Mouse (Mus musculus) myocyte (in vitro differentiated cells): ENCODE measurements around the gene Lgals4.

Source experiments
- E2F4 ChIP-seq: IDR thresholded peaks from one replicate; pipeline ENCODE4 v1.6.1; 2011; ENCODE audit warnings: mild to moderate bottlenecking, control low read depth, moderate library complexity; ENCODE audit not compliant: insufficient read depth
- MAX ChIP-seq: IDR thresholded peaks from one replicate; pipeline ENCODE4 v1.6.1; 2011; ENCODE audit warnings: low read depth, mild to moderate bottlenecking, control low read depth
- MYOD1 ChIP-seq, 3 experiments: IDR thresholded peaks; one replicate each; pipeline ENCODE4 v1.6.1; 2011; ENCODE audit warnings: control low read depth in 2 of 3, low read depth in 2 of 3, mild to moderate bottlenecking in 2 of 3, moderate library complexity in 1 of 3; ENCODE audit not compliant: insufficient read length in 2 of 3, control insufficient read depth in 1 of 3
- MYOG ChIP-seq, 3 experiments: IDR thresholded peaks; one replicate each; pipeline ENCODE4 v1.6.1; 2011; ENCODE audit warnings: control low read depth in 2 of 3, low read depth in 2 of 3, mild to moderate bottlenecking in 2 of 3; ENCODE audit not compliant: insufficient read length in 2 of 3, control insufficient read depth in 1 of 3, insufficient read depth in 1 of 3
- POLR2A ChIP-seq: IDR thresholded peaks from one replicate; pipeline ENCODE4 v1.6.1; 2011; ENCODE audit warnings: low read depth, mild to moderate bottlenecking, control low read depth, moderate library complexity; ENCODE audit not compliant: insufficient read length
- SRF ChIP-seq: IDR thresholded peaks from one replicate; pipeline ENCODE4 v1.6.1; 2011; ENCODE audit warnings: low read depth; ENCODE audit not compliant: control insufficient read depth, insufficient read length
- TCF12 ChIP-seq: IDR thresholded peaks from one replicate; pipeline ENCODE4 v1.6.1; 2011; ENCODE audit warnings: mild to moderate bottlenecking, control low read depth; ENCODE audit not compliant: poor library complexity, insufficient read depth, severe bottlenecking
- TCF3 ChIP-seq: IDR thresholded peaks from one replicate; pipeline ENCODE4 v1.6.1; 2011; ENCODE audit warnings: low read depth, control low read depth; ENCODE audit not compliant: insufficient read length

GRCm38 (mm10) chr7:28811640-28812275, 21.9 kb upstream of the Lgals4 start:
- TF ChIP-seq TCF3 (no peak), POLR2A (no peak), SRF (no peak), E2F4 (no peak), MYOG (IDR thresholded peaks at IDR 0.05; ENCODE audit: control insufficient read depth in 1 of 3, insufficient read depth in 1 of 3, insufficient read length in 2 of 3, low read depth in 2 of 3) (no peak), TCF12 (no peak), MYOD1 (IDR thresholded peaks at IDR 0.05; ENCODE audit: control insufficient read depth in 1 of 3, insufficient read length in 2 of 3, low read depth in 2 of 3) (no peak), MAX (no peak)
